Mouse (Mus musculus): ENCODE measurements around the gene Creb5. TPM values are rescaled to one million over a fixed set of nuclear protein-coding genes. Genes with fewer than 3 reads are reported as not detected.

Creb5 gene
- total and polyA plus RNA-seq, 2 experiments from 2014 or later: 1.6 to 3.2 TPM

GRCm38 (mm10) chr6:53684416-53684815 is 397.3 kb downstream of the Creb5 start:
- Histone ChIP-seq H3K27me3 (ENCODE audit: insufficient read depth, low read length) (no peaks in the 10 kb centered on the region), H3K9me3 (ENCODE audit: low read length) (no peaks in the 10 kb centered on the region), H3K9ac (replicated peaks; ENCODE audit: low read length, poor library complexity, severe bottlenecking) (no peak overlapping the region), H3K4me1 (ENCODE audit: insufficient read depth, low read length) (no peaks in the 10 kb centered on the region), H3K36me3 (ENCODE audit: insufficient read depth, low read length) (no peaks in the 10 kb centered on the region), H3K4me2 (ENCODE audit: low read depth, low read length, poor library complexity, severe bottlenecking) (no peak overlapping the region), H3K27ac (ENCODE audit: low read depth, low read length) (no peak overlapping the region), H3K4me3 (ENCODE audit: low read depth, low read length) (no peak overlapping the region)
- no peak for TF ChIP-seq CTCF (IDR thresholded peaks at IDR 0.05)
- 64% methylated on average over 2 of the region's 2 CpGs for WGBS
- ATAC-seq (ENCODE audit: low FRiP score): no peak
- no peak for DNase-seq (ENCODE audit: low spot score)

GRCm38 (mm10) chr6:53685323-53685722 is 398.3 kb downstream of the Creb5 start:
- Histone ChIP-seq H3K27me3 (ENCODE audit: insufficient read depth, low read length) (no peaks in the 10 kb centered on the region), H3K27ac (ENCODE audit: low read depth, low read length) (no peak overlapping the region), H3K36me3 (ENCODE audit: insufficient read depth, low read length) (no peaks in the 10 kb centered on the region), H3K4me3 (ENCODE audit: low read depth, low read length) (no peak overlapping the region), H3K4me2 (ENCODE audit: low read depth, low read length, poor library complexity, severe bottlenecking) (no peak overlapping the region), H3K9me3 (ENCODE audit: low read length) (no peaks in the 10 kb centered on the region), H3K9ac (replicated peaks; ENCODE audit: low read length, poor library complexity, severe bottlenecking) (no peak overlapping the region), H3K4me1 (ENCODE audit: insufficient read depth, low read length) (no peaks in the 10 kb centered on the region)
- 87% methylated on average over 14 of the region's 14 CpGs for WGBS
- DNase-seq (ENCODE audit: low spot score) (no peak), ATAC-seq (ENCODE audit: low FRiP score) (no peak)
- no peak for TF ChIP-seq CTCF (IDR thresholded peaks at IDR 0.05)

- no peak overlapping the region for H3K9ac ChIP-seq (replicated peaks; ENCODE audit: low read length, poor library complexity, severe bottlenecking)
- peak; percentile 8 for DNase-seq (ENCODE audit: low spot score)
Measured at GRCm38 (mm10) chr6:53688762-53689477, 401.9 kb downstream of the Creb5 start.

GRCm38 (mm10) chr6:53691006-53691405 is 403.9 kb downstream of the Creb5 start:
- no peaks in the 10 kb centered on the region for H3K9me3 ChIP-seq (ENCODE audit: low read length)
- H3K36me3 ChIP-seq (ENCODE audit: insufficient read depth, low read length): no peaks in the 10 kb centered on the region
- no peak overlapping the region for H3K4me3 ChIP-seq (ENCODE audit: low read depth, low read length)
- TF ChIP-seq CTCF (IDR thresholded peaks at IDR 0.05): no peak
- 88% methylated on average over 1 of the region's 1 CpGs for WGBS
- DNase-seq (ENCODE audit: low spot score) (no peak), ATAC-seq (ENCODE audit: low FRiP score) (no peak)
- no peaks in the 10 kb centered on the region for H3K27me3 ChIP-seq (ENCODE audit: insufficient read depth, low read length)
- H3K27ac ChIP-seq (ENCODE audit: low read depth, low read length): no peak overlapping the region
- H3K4me1 ChIP-seq (ENCODE audit: insufficient read depth, low read length): no peaks in the 10 kb centered on the region
- H3K9ac ChIP-seq (replicated peaks; ENCODE audit: low read length, poor library complexity, severe bottlenecking): no peak overlapping the region
- H3K4me2 ChIP-seq (ENCODE audit: low read depth, low read length, poor library complexity, severe bottlenecking): no peak overlapping the region

More at GRCm38 (mm10) chr6:53688762-53689477, 401.9 kb downstream of the Creb5 start:
- no peak overlapping the region for H3K27ac ChIP-seq (ENCODE audit: low read depth, low read length)
- H3K9me3 ChIP-seq (ENCODE audit: low read length): no peaks in the 10 kb centered on the region
- no peaks in the 10 kb centered on the region for H3K4me1 ChIP-seq (ENCODE audit: insufficient read depth, low read length)
- H3K36me3 ChIP-seq (ENCODE audit: insufficient read depth, low read length): no peaks in the 10 kb centered on the region
- H3K27me3 ChIP-seq (ENCODE audit: insufficient read depth, low read length): no peaks in the 10 kb centered on the region
- H3K4me3 ChIP-seq (ENCODE audit: low read depth, low read length): no peak overlapping the region
- 66% methylated on average over 7 of the region's 7 CpGs for WGBS
- no peak overlapping the region for H3K4me2 ChIP-seq (ENCODE audit: low read depth, low read length, poor library complexity, severe bottlenecking)
- no peak for TF ChIP-seq CTCF (IDR thresholded peaks at IDR 0.05)
- ATAC-seq (ENCODE audit: low FRiP score): no peak

GRCm38 (mm10) chr6:53695216-53695615 is 408.1 kb downstream of the Creb5 start:
- H3K9ac ChIP-seq (replicated peaks; ENCODE audit: low read length, poor library complexity, severe bottlenecking): no peak overlapping the region
- DNase-seq (ENCODE audit: low spot score) (peak; percentile 17), ATAC-seq (ENCODE audit: low FRiP score) (no peak)
- no peaks in the 10 kb centered on the region for H3K9me3 ChIP-seq (ENCODE audit: low read length)
- no peaks in the 10 kb centered on the region for H3K27me3 ChIP-seq (ENCODE audit: insufficient read depth, low read length)
- 79% methylated on average over 9 of the region's 9 CpGs for WGBS
- H3K36me3 ChIP-seq (ENCODE audit: insufficient read depth, low read length): no peaks in the 10 kb centered on the region
- no peak overlapping the region for H3K4me2 ChIP-seq (ENCODE audit: low read depth, low read length, poor library complexity, severe bottlenecking)
- H3K4me3 ChIP-seq (ENCODE audit: low read depth, low read length): no peak overlapping the region
- no peak overlapping the region for H3K27ac ChIP-seq (ENCODE audit: low read depth, low read length)
- no peak for TF ChIP-seq CTCF (IDR thresholded peaks at IDR 0.05)
- H3K4me1 ChIP-seq (ENCODE audit: insufficient read depth, low read length): no peaks in the 10 kb centered on the region; the same call in 1 of the 2 replicates

GRCm38 (mm10) chr6:53696471-53696870 is 409.4 kb downstream of the Creb5 start:
- no peaks in the 10 kb centered on the region; the same call in 1 of the 2 replicates for H3K4me1 ChIP-seq (ENCODE audit: insufficient read depth, low read length)
- H3K27me3 ChIP-seq (ENCODE audit: insufficient read depth, low read length): no peaks in the 10 kb centered on the region
- TF ChIP-seq CTCF (IDR thresholded peaks at IDR 0.05): no peak
- H3K4me3 ChIP-seq (ENCODE audit: low read depth, low read length): no peak overlapping the region
- no peak overlapping the region for H3K4me2 ChIP-seq (ENCODE audit: low read depth, low read length, poor library complexity, severe bottlenecking)
- WGBS: 49% methylated on average over 6 of the region's 6 CpGs
- no peak overlapping the region for H3K9ac ChIP-seq (replicated peaks; ENCODE audit: low read length, poor library complexity, severe bottlenecking)
- ATAC-seq (ENCODE audit: low FRiP score) (no peak), DNase-seq (ENCODE audit: low spot score) (no peak)
- H3K36me3 ChIP-seq (ENCODE audit: insufficient read depth, low read length): no peaks in the 10 kb centered on the region
- no peaks in the 10 kb centered on the region for H3K9me3 ChIP-seq (ENCODE audit: low read length)
- no peak overlapping the region for H3K27ac ChIP-seq (ENCODE audit: low read depth, low read length)
